Mouse (Mus musculus): ENCODE results near the gene Slc47a2. TPM values are rescaled to one million over a fixed set of nuclear protein-coding genes. Genes with fewer than 3 reads are reported as not detected.
"Not testable (repeated sequence)": the region's sequence is repeated elsewhere in the genome, so short reads cannot be mapped to it uniquely, and the experiment has no call there.

Slc47a2 gene
- polyA plus RNA-seq, 1 experiment from 2014 or later = not detected

DNA sequence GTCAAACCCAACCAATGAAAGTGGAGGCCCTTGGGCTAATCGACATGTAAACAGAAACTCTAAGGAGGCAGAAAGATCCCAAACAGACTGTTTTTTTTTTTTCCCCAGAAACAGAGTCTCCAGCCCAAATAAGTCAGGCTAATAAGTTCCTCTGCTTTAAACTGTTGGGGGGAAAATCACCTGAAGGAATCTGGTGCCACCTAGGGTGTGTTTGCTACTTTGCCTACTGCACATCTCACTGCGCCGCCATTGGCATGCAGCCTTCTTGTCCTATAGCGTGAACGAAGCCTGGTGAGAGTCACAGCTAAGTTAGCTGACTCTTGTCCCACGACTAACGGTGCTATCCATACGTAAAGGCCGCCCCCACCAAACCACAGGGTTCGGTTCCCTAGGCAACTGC is 5.1 kb downstream of the Slc47a2 start:
- Histone ChIP-seq H3K36me3 (no peaks in the 10 kb centered on the region), H3K27ac (no peak overlapping the region), H3K27me3 (peaks cover 26% of the 10 kb centered on the region), H3K4me2 (replicated peaks) (no peak overlapping the region), H3K4me3 (replicated peaks) (no peak overlapping the region), H3K9me3 (no peaks in the 10 kb centered on the region), H3K4me1 (replicated peaks) (peaks cover 8% of the 10 kb centered on the region), H3K9ac (replicated peaks) (no peak overlapping the region)
- ATAC-seq = no peak
- 78% methylated on average over 10 of the region's 10 CpGs for WGBS

DNA sequence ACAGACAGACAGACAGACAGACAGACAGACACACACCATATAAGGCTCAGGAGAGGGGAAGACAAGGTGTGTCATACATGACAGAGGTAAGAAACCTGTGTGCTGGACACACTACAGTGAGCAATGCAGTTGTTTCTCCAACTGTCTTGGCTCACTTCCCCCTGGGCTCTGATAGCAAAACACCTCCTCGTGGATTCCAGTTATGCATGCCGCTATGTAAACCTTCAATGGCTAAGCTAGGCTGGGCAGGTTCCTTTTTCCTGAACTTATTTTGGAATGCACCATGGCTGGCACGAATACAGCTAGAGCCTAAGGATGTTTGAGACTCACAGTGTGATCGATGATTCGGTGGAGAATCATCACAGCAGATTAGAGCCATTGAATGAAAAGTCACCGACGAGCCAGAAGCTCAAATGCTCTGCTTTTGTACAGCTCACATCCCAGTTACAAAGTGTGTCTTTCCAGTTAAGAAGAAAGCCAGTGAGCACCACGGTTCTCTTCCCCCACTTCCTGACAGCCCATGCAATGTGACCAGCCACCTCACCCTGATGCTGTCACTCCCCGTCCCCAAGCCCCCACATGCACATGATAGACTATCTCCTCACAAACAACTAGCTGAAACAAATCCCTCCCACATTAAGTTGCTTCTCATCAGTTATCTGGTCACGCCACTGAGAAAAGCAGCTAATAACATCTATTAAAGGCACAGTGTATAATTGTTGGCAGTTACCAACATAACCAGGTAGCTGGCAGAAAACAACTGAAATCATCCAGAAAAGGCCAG is 21.6 kb downstream of the Slc47a2 start:
- Histone ChIP-seq H3K27me3 (no peaks in the 10 kb centered on the region), H3K4me1 (replicated peaks) (no peaks in the 10 kb centered on the region), H3K27ac (no peak overlapping the region), H3K9ac (replicated peaks) (no peak overlapping the region), H3K36me3 (no peaks in the 10 kb centered on the region), H3K9me3 (no peaks in the 10 kb centered on the region), H3K4me2 (replicated peaks) (no peak overlapping the region), H3K4me3 (replicated peaks) (no peak overlapping the region)
- no peak for ATAC-seq
- WGBS = 74% methylated on average over 10 of the region's 10 CpGs

GRCm38 (mm10) chr11:61319923-61320567 is 22.6 kb downstream of the Slc47a2 start:
- no peak for ATAC-seq
- Histone ChIP-seq H3K27me3 (no peaks in the 10 kb centered on the region), H3K36me3 (no peaks in the 10 kb centered on the region), H3K9ac (replicated peaks) (no peak overlapping the region), H3K4me3 (replicated peaks) (no peak overlapping the region), H3K4me1 (replicated peaks) (no peaks in the 10 kb centered on the region), H3K9me3 (no peaks in the 10 kb centered on the region), H3K4me2 (replicated peaks) (no peak overlapping the region), H3K27ac (no peak overlapping the region)
- 78% methylated on average over 3 of the region's 3 CpGs for WGBS

GRCm38 (mm10) chr11:61319233-61319922 is 23.3 kb downstream of the Slc47a2 start:
- H3K36me3 ChIP-seq = no peaks in the 10 kb centered on the region
- no peaks in the 10 kb centered on the region for H3K9me3 ChIP-seq
- 70% methylated on average over 12 of the region's 12 CpGs for WGBS
- H3K27ac ChIP-seq = no peak overlapping the region
- H3K27me3 ChIP-seq = no peaks in the 10 kb centered on the region
- no peak overlapping the region for H3K4me2 ChIP-seq (replicated peaks)
- H3K4me3 ChIP-seq (replicated peaks) = no peak overlapping the region
- no peak for ATAC-seq
- no peaks in the 10 kb centered on the region for H3K4me1 ChIP-seq (replicated peaks)
- H3K9ac ChIP-seq (replicated peaks) = no peak overlapping the region

DNA sequence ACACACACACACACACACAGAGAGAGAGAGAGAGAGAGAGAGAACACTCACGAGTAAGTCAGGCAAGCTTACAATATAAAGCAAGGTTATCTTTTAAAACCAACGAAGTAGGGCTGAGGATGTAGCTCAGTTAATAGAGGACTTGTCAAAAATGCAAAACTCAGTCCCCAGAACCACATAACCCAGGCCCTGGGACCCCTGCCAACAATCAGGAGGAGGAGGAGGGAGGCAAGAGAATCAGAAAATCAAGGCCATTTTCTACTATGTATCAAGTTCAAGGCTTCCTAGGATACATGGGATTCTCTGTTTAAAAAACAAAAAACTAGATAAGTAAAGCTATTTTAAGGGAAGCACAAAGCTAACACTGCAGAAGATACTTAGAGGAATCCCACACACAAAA is 25.8 kb downstream of the Slc47a2 start:
- H3K27me3 ChIP-seq = no peaks in the 10 kb centered on the region
- 81% methylated on average over 2 of the region's 2 CpGs for WGBS
- no peak overlapping the region for H3K4me2 ChIP-seq (replicated peaks)
- no peaks in the 10 kb centered on the region for H3K4me1 ChIP-seq (replicated peaks)
- no peak overlapping the region for H3K9ac ChIP-seq (replicated peaks)
- H3K36me3 ChIP-seq = no peaks in the 10 kb centered on the region
- no peak overlapping the region for H3K4me3 ChIP-seq (replicated peaks)
- H3K9me3 ChIP-seq = no peaks in the 10 kb centered on the region
- H3K27ac ChIP-seq = no peak overlapping the region
- ATAC-seq = no peak

- H3K4me1 ChIP-seq (replicated peaks) = no peaks in the 10 kb centered on the region
- H3K9ac ChIP-seq (replicated peaks) = no peak overlapping the region
- no peak overlapping the region for H3K4me2 ChIP-seq (replicated peaks)
- H3K9me3 ChIP-seq = no peaks in the 10 kb centered on the region
- no peaks in the 10 kb centered on the region for H3K36me3 ChIP-seq
- H3K27me3 ChIP-seq = no peaks in the 10 kb centered on the region
- H3K27ac ChIP-seq = no peak overlapping the region
- H3K4me3 ChIP-seq (replicated peaks) = no peak overlapping the region
- ATAC-seq = no peak
- 84% methylated on average over 7 of the region's 7 CpGs for WGBS
Observed at GRCm38 (mm10) chr11:61310321-61310720, 32.3 kb downstream of the Slc47a2 start.

DNA sequence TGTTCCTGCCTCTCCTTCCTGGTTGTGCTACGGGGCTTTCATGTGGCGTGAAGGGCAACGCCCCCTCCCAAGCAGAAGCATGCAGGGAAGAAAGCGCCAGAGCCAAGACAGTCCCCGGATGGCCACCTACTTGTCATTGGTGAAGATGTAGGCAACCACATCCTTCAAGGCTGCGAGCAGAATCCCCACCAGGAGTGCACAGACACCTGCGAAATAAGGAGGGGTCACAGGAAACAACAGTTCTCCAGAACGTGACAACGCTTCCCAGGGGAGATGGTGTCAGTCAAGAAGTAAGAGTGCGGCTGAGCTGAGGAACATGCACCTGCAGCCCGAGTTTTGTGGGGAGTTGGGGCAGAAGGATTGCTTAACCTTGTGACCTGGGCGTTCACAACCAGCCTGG is 32.8 kb downstream of the Slc47a2 start:
- ATAC-seq = no peak
- 71% methylated on average over 12 of the region's 12 CpGs for WGBS
- no peak overlapping the region for H3K27ac ChIP-seq
- no peak overlapping the region for H3K4me2 ChIP-seq (replicated peaks)
- no peak overlapping the region for H3K4me3 ChIP-seq (replicated peaks)
- H3K9me3 ChIP-seq = no peaks in the 10 kb centered on the region
- H3K4me1 ChIP-seq (replicated peaks) = no peaks in the 10 kb centered on the region
- H3K27me3 ChIP-seq = no peaks in the 10 kb centered on the region
- no peak overlapping the region for H3K9ac ChIP-seq (replicated peaks)
- no peaks in the 10 kb centered on the region for H3K36me3 ChIP-seq

DNA sequence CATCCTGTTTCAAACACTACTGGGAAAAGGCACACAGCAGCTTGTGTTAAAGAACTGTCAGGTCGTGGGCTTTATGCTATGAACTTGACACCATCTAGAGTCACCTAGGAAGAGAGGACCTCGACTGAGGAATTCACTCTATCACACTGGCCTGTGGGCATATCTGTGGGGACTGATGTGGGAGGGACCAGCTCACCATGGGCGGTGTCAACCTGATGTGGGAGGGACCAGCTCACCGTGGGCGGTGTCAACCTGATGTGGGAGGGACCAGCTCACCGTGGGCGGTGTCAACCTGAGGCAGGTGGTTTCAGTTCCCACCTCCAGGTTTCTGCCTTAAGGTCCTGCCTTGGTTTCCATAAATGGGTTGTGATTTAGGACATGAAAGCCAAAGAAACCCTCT is 34.9 kb downstream of the Slc47a2 start:
- Histone ChIP-seq H3K4me1 (replicated peaks) (no peaks in the 10 kb centered on the region), H3K36me3 (no peaks in the 10 kb centered on the region), H3K27me3 (no peaks in the 10 kb centered on the region), H3K4me2 (replicated peaks) (no peak overlapping the region), H3K9ac (replicated peaks) (no peak overlapping the region), H3K9me3 (no peaks in the 10 kb centered on the region), H3K4me3 (replicated peaks) (no peak overlapping the region), H3K27ac (no peak overlapping the region)
- no peak for ATAC-seq
- 42% methylated on average over 7 of the region's 7 CpGs for WGBS

- no peaks in the 10 kb centered on the region for H3K36me3 ChIP-seq
- ATAC-seq = no peak
- no peak overlapping the region for H3K4me2 ChIP-seq (replicated peaks)
- H3K27ac ChIP-seq = no peak overlapping the region
- H3K9ac ChIP-seq (replicated peaks) = no peak overlapping the region
- H3K27me3 ChIP-seq = no peaks in the 10 kb centered on the region
- peaks cover 4% of the 10 kb centered on the region; the same call in 1 of the 2 replicates for H3K4me1 ChIP-seq (replicated peaks)
- H3K9me3 ChIP-seq = no peaks in the 10 kb centered on the region
- H3K4me3 ChIP-seq (replicated peaks) = no peak overlapping the region
- WGBS = 77% methylated on average over 4 of the region's 4 CpGs
Observed at GRCm38 (mm10) chr11:61305377-61305776, 37.3 kb downstream of the Slc47a2 start.

DNA sequence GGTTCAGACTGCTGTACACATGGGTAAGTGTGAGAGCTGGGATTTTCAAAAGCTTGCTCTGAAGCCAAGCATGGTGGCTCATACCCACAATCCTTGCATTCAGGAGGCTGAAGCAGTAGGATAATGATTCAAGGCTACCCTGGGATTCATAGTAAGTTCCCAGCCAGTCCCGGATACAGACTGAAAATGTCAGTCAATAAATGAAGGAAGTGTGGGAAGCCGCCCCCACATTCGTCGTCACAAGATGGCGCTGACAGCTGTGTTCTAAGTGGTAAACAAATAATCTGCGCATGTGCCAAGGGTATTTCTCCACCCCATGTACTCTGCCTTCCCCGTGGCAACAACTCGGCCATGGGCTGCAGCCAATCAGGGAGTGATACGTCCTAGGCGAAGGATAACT is 38.1 kb downstream of the Slc47a2 start:
- not testable (repeated sequence) for H3K4me2 ChIP-seq (replicated peaks); ATAC-seq; H3K27me3 ChIP-seq; H3K9me3 ChIP-seq; H3K9ac ChIP-seq (replicated peaks); H3K36me3 ChIP-seq; H3K27ac ChIP-seq; H3K4me1 ChIP-seq (replicated peaks); H3K4me3 ChIP-seq (replicated peaks)
- WGBS = 97% methylated on average over 6 of the region's 10 CpGs

DNA sequence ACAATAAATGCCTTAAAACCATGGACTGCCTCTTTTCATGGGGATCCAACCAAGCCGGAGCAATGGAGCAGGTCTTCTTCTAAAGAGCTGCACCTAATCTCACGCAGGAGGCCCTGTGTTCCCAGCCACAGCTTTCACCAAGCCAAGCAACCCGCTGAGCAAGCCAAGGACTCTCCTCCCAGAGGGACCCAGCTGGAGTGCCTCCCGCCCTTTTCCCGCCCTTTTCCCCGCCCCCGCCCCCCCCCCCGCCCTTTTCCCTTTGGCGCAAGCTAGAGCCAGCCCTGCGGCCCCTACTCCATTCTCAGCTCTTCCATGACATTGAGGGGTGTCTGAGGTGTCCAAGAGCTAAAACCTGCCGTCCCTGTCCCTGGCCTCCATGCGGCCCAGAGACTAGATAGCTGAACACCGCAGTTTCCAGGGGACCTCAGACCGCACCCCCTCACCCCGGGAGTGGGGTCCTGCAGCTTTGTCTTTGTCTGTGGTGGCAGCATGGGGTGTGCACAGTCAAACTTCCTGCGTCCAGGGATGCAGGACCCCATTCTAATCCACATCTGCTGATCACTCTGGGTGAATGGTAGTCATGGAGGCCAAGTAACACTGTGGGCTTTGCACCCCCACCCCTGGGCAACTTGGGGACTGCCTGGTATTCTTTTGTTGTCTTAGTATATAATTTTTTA is 41.8 kb downstream of the Slc47a2 start:
- WGBS = 13% methylated on average over 13 of the region's 16 CpGs
- no peak for ATAC-seq
- no peak overlapping the region for H3K4me3 ChIP-seq (replicated peaks)
- peak overlapping the region; percentile 15; the same call in 1 of the 2 replicates for H3K4me2 ChIP-seq (replicated peaks)
- no peaks in the 10 kb centered on the region for H3K36me3 ChIP-seq
- H3K27ac ChIP-seq = no peak overlapping the region
- no peaks in the 10 kb centered on the region for H3K9me3 ChIP-seq
- no peak overlapping the region for H3K9ac ChIP-seq (replicated peaks)
- H3K4me1 ChIP-seq (replicated peaks) = peaks cover 4% of the 10 kb centered on the region; the same call in 1 of the 2 replicates
- no peaks in the 10 kb centered on the region for H3K27me3 ChIP-seq

DNA sequence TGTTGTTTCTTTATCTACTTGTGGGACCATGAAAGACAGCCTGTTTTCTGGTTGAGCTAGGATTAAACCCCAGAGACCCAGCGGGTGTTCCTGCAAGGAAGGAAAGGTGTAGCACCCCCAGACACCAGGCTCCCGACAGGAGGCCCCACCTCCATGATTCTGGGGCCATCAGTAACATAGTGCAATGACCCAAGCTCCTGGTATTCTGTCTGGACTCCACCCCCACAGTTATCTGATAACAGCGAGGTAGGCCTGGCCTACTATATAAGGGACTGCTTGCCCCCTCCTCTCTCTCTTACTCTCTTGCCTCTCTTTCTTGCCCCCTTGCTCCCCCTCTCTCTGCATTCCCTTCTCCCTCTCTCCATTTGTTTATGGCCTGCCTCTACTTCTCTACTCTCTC is 42.5 kb downstream of the Slc47a2 start:
- Histone ChIP-seq H3K36me3 (no peaks in the 10 kb centered on the region), H3K9me3 (no peaks in the 10 kb centered on the region), H3K4me1 (replicated peaks) (peaks cover 4% of the 10 kb centered on the region; the same call in 1 of the 2 replicates), H3K9ac (replicated peaks) (no peak overlapping the region), H3K4me2 (replicated peaks) (no peak overlapping the region), H3K27ac (no peak overlapping the region), H3K27me3 (no peaks in the 10 kb centered on the region), H3K4me3 (replicated peaks) (no peak overlapping the region)
- no peak for ATAC-seq
- WGBS = 60% methylated on average over 3 of the region's 3 CpGs

Data from midbrain, embryonic 13.5 days (tissue).